Mouse (Mus musculus) liver, embryonic 11.5 days (tissue): ENCODE measurements around the gene Ncf4. TPM values are rescaled to one million over a fixed set of nuclear protein-coding genes. Genes with fewer than 3 reads are reported as not detected.

Source experiments
- ATAC-seq: fragments of 200-750 bp; cut with Nextera tagmentation; replicated peaks from 2 replicates; pipeline ENCODE4 v1.8.0; 2017; ENCODE audit warnings: moderate number of reproducible peaks, mild to moderate bottlenecking, moderate TSS enrichment, moderate library complexity; ENCODE audit not compliant: low FRiP score
- DNase-seq: peaks from one replicate; pipeline ENCODE4 v3.0.0-alpha.2; 2017; ENCODE audit warnings: low spot score
- H3K27ac ChIP-seq: fragments of 300-500 bp; sonication (generic); 2 replicates; pipeline ENCODE4 v1.5.1; 2014; ENCODE audit warnings: mild to moderate bottlenecking, low read depth, low read length, control low read depth
- H3K27me3 ChIP-seq: fragments of 300-500 bp; sonication (generic); replicated peaks from 2 replicates; pipeline ENCODE4 v1.6.1; 2014; ENCODE audit warnings: low read length, mixed read lengths; ENCODE audit not compliant: control insufficient read depth, insufficient read depth
- H3K36me3 ChIP-seq: fragments of 300-500 bp; sonication (generic); 2 replicates; pipeline ENCODE4 v1.6.1; 2014; ENCODE audit warnings: mild to moderate bottlenecking, low read length, moderate library complexity, mixed read lengths; ENCODE audit not compliant: control insufficient read depth, insufficient read depth
- H3K4me1 ChIP-seq: fragments of 300-500 bp; sonication (generic); replicated peaks from 2 replicates; pipeline ENCODE4 v1.6.1; 2014; ENCODE audit warnings: low read length, mixed read lengths; ENCODE audit not compliant: control insufficient read depth, insufficient read depth
- H3K4me2 ChIP-seq: fragments of 300-500 bp; sonication (generic); 2 replicates; pipeline ENCODE4 v1.6.1; 2014; ENCODE audit warnings: mild to moderate bottlenecking, control low read depth, moderate library complexity
- H3K4me3 ChIP-seq: fragments of 300-500 bp; sonication (generic); 2 replicates; pipeline ENCODE4 v1.5.1; 2014; ENCODE audit warnings: low read depth, low read length, control low read depth
- H3K9ac ChIP-seq: fragments of 300-500 bp; sonication (generic); 2 replicates; pipeline ENCODE4 v1.6.1; 2014; ENCODE audit warnings: low read depth, low read length, control low read depth
- H3K9me3 ChIP-seq: fragments of 300-500 bp; sonication (generic); 2 replicates; pipeline ENCODE4 v1.6.1; 2016; ENCODE audit warnings: low read length, inconsistent platforms, mixed read lengths; ENCODE audit not compliant: control insufficient read depth
- WGBS: fragments of 180-500 bp; shearing (Covaris S2); extraction: QIAGEN DNeasy Blood & Tissue Kit; methylation state at CpG from one replicate; pipeline ENCODE4 v1.1.7; 2014; 5-methylcytosine and 5-hydroxymethylcytosine counted together
- polyA plus RNA-seq: library from polyadenylated mRNA; unstranded; fragments of >200 nt; fragmentation: Nextera tagmentation; extraction: Ambion mirVana; gene quantifications from 2 replicates; pipeline ENCODE4 v1.2.1, GENCODE M21; 2014

The Ncf4 gene
- polyA plus RNA-seq, 1 experiment from 2014 or later: 19.8 TPM

- no peak for ATAC-seq
- WGBS: 82% methylated on average over 12 of the region's 12 CpGs
- no peak for DNase-seq
Observed at GRCm38 (mm10) chr15:78227816-78228215, 16.8 kb upstream of the Ncf4 start.

DNA sequence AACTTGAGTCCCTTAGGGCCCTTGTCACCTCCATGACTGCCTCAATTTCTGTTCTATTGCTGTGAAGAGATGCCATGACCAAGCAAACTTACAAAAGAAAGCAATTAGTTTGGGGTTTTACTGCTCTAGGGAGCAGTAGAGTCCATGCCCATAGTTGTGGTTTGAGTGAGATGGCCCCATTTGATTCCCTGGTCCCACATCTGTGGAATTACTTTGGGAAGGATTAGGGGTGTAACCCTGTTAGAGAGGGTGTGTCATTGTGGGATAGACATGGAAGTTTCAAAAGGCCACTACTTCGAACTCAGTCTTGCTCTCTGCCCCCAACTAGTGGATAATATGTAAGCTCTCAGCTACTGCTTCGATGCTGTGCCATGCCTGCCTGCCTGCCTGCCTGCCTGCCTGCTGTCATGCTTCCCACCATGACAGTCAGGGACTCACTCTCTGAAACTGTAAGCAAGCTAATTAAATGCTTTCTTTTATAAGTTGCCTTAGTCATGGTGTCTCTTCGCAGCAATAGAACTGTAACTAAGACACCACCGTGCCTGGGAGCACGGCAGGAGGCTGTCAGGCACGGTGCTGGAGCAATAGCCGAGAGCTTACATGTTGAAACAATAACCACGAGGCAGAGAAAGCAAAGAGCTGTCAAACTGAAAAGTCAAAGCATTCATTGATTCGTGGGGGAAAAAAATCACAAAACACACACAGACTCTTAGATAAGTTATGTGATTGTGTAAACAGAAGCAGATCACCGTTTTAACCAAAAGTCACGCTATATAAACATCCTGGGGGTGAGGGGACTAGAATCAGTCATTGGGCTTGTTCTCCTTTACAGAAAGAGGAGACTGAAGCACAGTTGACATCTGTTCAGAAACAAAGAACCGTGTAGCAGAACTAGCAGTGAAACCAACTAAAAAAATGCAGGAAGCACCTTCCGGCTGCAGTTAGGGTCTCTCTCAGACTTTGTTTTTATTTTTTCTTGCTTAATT, 13.0 kb upstream of the Ncf4 start:
- no peak overlapping the region for H3K4me3 ChIP-seq
- no peaks in the 10 kb centered on the region for H3K27me3 ChIP-seq
- ATAC-seq: no peak
- no peak overlapping the region for H3K9ac ChIP-seq
- DNase-seq: no peak
- H3K4me2 ChIP-seq: no peak overlapping the region
- H3K36me3 ChIP-seq: no peaks in the 10 kb centered on the region
- H3K27ac ChIP-seq: peak overlapping the region; percentile 15
- H3K9me3 ChIP-seq: no peaks in the 10 kb centered on the region
- WGBS: 53% methylated on average over 13 of the region's 13 CpGs
- no peaks in the 10 kb centered on the region; the same call in 1 of the 2 replicates for H3K4me1 ChIP-seq

More at GRCm38 (mm10) chr15:78227816-78228215, 16.8 kb upstream of the Ncf4 start:
- no peak overlapping the region for H3K4me2 ChIP-seq
- no peaks in the 10 kb centered on the region for H3K36me3 ChIP-seq
- no peak overlapping the region for H3K4me3 ChIP-seq
- no peaks in the 10 kb centered on the region for H3K27me3 ChIP-seq
- no peak overlapping the region for H3K27ac ChIP-seq
- no peaks in the 10 kb centered on the region for H3K4me1 ChIP-seq
- no peak overlapping the region for H3K9ac ChIP-seq
- H3K9me3 ChIP-seq: no peaks in the 10 kb centered on the region

- Histone ChIP-seq H3K27ac (no peak overlapping the region), H3K4me1 (no peaks in the 10 kb centered on the region; the same call in 1 of the 2 replicates), H3K9ac (no peak overlapping the region), H3K4me3 (no peak overlapping the region), H3K27me3 (no peaks in the 10 kb centered on the region), H3K36me3 (no peaks in the 10 kb centered on the region), H3K4me2 (no peak overlapping the region), H3K9me3 (no peaks in the 10 kb centered on the region)
- WGBS: 65% methylated on average over 5 of the region's 5 CpGs
- DNase-seq (no peak), ATAC-seq (0 out of 2 replicates have a peak, but pooled peaks have one; percentile 31)
Observed at GRCm38 (mm10) chr15:78234823-78235509, 9.6 kb upstream of the Ncf4 start.

DNA sequence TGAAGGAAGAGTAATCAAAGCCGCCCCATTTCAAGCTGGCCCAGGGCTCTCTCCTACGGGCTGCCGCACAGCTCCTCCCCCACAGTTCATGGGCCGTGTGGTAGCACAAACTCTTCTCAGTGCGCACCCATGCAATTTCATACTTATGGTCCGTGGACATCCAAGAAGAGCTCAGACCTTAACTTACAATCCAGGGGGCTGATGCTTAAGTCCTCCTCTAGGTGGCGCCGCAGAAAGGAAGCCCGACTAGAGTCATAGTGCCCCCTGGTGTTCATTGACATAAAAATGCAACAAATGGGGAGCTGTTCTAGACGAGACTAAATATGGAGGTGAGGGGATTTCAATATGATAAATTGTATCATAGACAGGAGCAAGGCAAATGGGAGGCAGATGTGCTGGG, 5.1 kb upstream of the Ncf4 start:
- WGBS: 24% methylated on average over 10 of the region's 10 CpGs
- no peak overlapping the region for H3K27ac ChIP-seq
- ATAC-seq (no peak), DNase-seq (no peak)
- H3K4me1 ChIP-seq: no peaks in the 10 kb centered on the region; the same call in 1 of the 2 replicates
- H3K4me3 ChIP-seq: no peak overlapping the region
- no peak overlapping the region for H3K9ac ChIP-seq
- no peaks in the 10 kb centered on the region for H3K9me3 ChIP-seq
- no peak overlapping the region for H3K4me2 ChIP-seq
- no peaks in the 10 kb centered on the region for H3K36me3 ChIP-seq
- no peaks in the 10 kb centered on the region; the same call in 1 of the 2 replicates for H3K27me3 ChIP-seq

DNA sequence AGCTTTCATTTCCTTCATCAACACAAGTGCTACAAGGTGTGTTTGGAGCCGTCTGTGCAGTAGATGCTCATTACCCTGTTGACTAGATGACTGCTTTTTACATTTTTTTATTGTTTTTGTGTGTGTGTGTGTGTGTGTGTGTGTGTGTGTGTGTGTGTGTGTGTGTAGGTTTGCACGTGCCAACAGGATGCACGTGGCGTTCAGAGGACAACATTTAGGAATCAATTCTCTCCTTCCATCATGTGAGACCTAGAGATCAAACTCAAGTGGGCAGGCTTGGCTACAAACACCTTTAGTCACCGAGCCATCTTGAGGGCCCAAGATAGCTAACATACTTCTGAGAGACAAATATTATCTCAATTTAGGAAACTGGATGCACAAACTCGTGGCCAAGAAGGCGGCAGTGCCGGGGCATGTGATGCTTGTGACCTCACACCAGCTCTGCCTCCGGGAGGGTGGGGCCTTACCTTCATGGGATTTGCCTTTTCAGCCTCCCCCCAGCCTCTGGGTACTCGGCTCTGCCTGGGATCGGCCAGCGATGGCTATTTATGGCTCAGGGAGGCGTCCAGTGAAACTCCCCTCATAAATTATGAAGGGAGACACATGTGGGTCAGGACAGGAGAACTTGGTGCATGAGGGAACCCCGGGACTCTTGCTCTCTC, 4.5 kb upstream of the Ncf4 start:
- DNase-seq (no peak), ATAC-seq (no peak)
- Histone ChIP-seq H3K27ac (no peak overlapping the region), H3K4me2 (no peak overlapping the region), H3K9me3 (no peaks in the 10 kb centered on the region), H3K4me1 (no peaks in the 10 kb centered on the region), H3K9ac (no peak overlapping the region), H3K36me3 (no peaks in the 10 kb centered on the region), H3K27me3 (no peaks in the 10 kb centered on the region; the same call in 1 of the 2 replicates), H3K4me3 (no peak overlapping the region)
- 65% methylated on average over 14 of the region's 14 CpGs for WGBS

- H3K9ac ChIP-seq: no peak overlapping the region
- H3K4me1 ChIP-seq: no peaks in the 10 kb centered on the region
- H3K4me3 ChIP-seq: no peak overlapping the region
- 61% methylated on average over 11 of the region's 11 CpGs for WGBS
- no peak overlapping the region for H3K4me2 ChIP-seq
- H3K9me3 ChIP-seq: no peaks in the 10 kb centered on the region
- DNase-seq: no peak
- H3K27me3 ChIP-seq: no peaks in the 10 kb centered on the region; the same call in 1 of the 2 replicates
- no peak overlapping the region for H3K27ac ChIP-seq
- H3K36me3 ChIP-seq: no peaks in the 10 kb centered on the region
- ATAC-seq: no peak
Observed at GRCm38 (mm10) chr15:78241335-78241734, 3.3 kb upstream of the Ncf4 start.

DNA sequence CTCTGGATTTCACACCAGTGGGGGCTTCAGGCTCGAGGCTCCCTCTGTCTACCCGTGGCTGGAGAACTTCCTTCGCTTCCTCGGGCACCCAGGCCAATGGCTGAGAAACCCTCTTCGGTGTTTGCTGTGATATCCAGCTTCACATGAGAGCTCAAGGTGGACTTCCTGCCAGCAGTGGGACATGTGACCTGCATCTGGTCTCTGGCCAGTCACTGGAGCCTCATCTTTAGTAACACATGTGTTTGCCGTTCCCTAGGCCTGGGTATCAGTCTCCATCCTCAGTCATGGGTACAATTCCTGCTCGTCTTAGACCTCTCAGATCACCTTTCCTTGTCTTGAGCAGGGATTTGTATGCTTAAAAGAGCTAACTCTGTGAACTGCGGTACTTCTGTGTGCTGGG, 1.5 kb upstream of the Ncf4 start:
- H3K27ac ChIP-seq: no peak overlapping the region
- H3K4me2 ChIP-seq: no peak overlapping the region
- no peak overlapping the region for H3K4me3 ChIP-seq
- 76% methylated on average over 8 of the region's 8 CpGs for WGBS
- H3K36me3 ChIP-seq: no peaks in the 10 kb centered on the region
- ATAC-seq (no peak), DNase-seq (no peak)
- H3K27me3 ChIP-seq: no peaks in the 10 kb centered on the region; the same call in 1 of the 2 replicates
- H3K9me3 ChIP-seq: no peaks in the 10 kb centered on the region
- H3K9ac ChIP-seq: no peak overlapping the region
- no peaks in the 10 kb centered on the region for H3K4me1 ChIP-seq

DNA sequence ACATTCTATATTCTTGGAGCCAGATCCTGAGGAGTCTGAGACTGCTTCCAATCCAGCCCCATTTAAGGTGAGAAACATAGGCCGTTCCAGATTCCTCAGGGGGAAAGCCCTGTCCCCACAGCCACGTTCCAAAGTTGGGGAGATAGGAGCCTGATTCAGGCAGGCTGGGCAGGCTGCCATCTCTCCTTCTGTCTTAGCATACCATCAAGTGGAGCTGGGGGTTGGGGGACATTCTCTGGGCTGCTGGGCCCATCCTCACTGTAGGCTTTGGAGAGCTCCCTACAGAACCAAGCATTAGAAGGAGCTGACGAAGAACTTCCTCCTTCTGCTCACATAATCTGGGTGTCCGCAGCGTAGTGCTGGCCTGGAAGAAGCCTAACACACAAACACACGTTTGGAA, 827 bp upstream of the Ncf4 start:
- no peak for DNase-seq
- Histone ChIP-seq H3K9me3 (no peaks in the 10 kb centered on the region), H3K9ac (no peak overlapping the region), H3K4me3 (no peak overlapping the region), H3K27ac (no peak overlapping the region), H3K4me1 (peaks cover 3% of the 10 kb centered on the region; the same call in 1 of the 2 replicates), H3K27me3 (no peaks in the 10 kb centered on the region; the same call in 1 of the 2 replicates), H3K4me2 (no peak overlapping the region), H3K36me3 (no peaks in the 10 kb centered on the region)
- 63% methylated on average over 6 of the region's 6 CpGs for WGBS
- no peak for ATAC-seq
